Mouse (Mus musculus) erythroblast, embryonic 14.5 days (primary cell): Measurements from ENCODE around the gene Hsd3b6.

ENCODE experiments used
- GATA1 ChIP-seq: IDR thresholded peaks from 2 replicates; pipeline ENCODE4 v1.6.1; 2012; ENCODE audit warnings: low read length, inconsistent platforms, mixed read lengths
- TAL1 ChIP-seq: IDR thresholded peaks from 3 replicates; pipeline ENCODE4 v1.6.1; 2012; ENCODE audit warnings: low read length, inconsistent platforms, mixed read lengths

GRCm38 (mm10) chr3:98850262-98850661 lies 36.0 kb upstream of the Hsd3b6 start:
- TF ChIP-seq GATA1 (no peak), TAL1 (no peak)
